Mouse (Mus musculus) heart, adult 2 months (tissue): ENCODE measurements around the gene Fibin. TPM values are rescaled to one million over a fixed set of nuclear protein-coding genes. Genes with fewer than 3 reads are reported as not detected.
A peak's percentile ranks its signal among the peaks of the same experiment; 100 is the strongest.

Experiments used
- DNase-seq, 2 experiments: peaks; one replicate each; pipeline ENCODE4 v3.0.0; 2021
- H3K27ac ChIP-seq: fragments of 200-600 bp; 2 replicates; pipeline ENCODE4 v1.8.1; 2022
- H3K27me3 ChIP-seq: fragments of 200-500 bp; 2 replicates; pipeline ENCODE4 v1.6.1; 2012; ENCODE audit warnings: mild to moderate bottlenecking, low read length, inconsistent platforms, mixed read lengths; ENCODE audit not compliant: control insufficient read depth, insufficient read depth
- H3K36me3 ChIP-seq: fragments of 200-500 bp; 2 replicates; pipeline ENCODE4 v1.6.1; 2012; ENCODE audit warnings: low read length, inconsistent platforms; ENCODE audit not compliant: control insufficient read depth, insufficient read depth
- H3K4me1 ChIP-seq: fragments of 200-500 bp; 2 replicates; pipeline ENCODE4 v1.6.1; 2011; ENCODE audit warnings: low read length; ENCODE audit not compliant: control insufficient read depth, insufficient read depth
- H3K4me3 ChIP-seq: fragments of 200-600 bp; 2 replicates; pipeline ENCODE4 v1.8.1; 2022
- H3K79me2 ChIP-seq: fragments of 200-500 bp; replicated peaks from 2 replicates; pipeline ENCODE4 v1.6.1; 2012; ENCODE audit warnings: mild to moderate bottlenecking, inconsistent platforms, low read length, moderate library complexity, mixed read lengths; ENCODE audit not compliant: control insufficient read depth, insufficient read depth
- H3K9ac ChIP-seq: fragments of 200-500 bp; 2 replicates; pipeline ENCODE4 v1.6.1; 2012; ENCODE audit warnings: low read depth, mild to moderate bottlenecking, control low read depth, inconsistent platforms, low read length, mixed read lengths
- CTCF ChIP-seq: fragments of 200-600 bp; IDR thresholded peaks from 2 replicates; pipeline ENCODE4 v1.8.1; 2022; ENCODE audit warnings: antibody characterized with exemption, mild to moderate bottlenecking, moderate library complexity
- EP300 ChIP-seq: fragments of 200-500 bp; IDR thresholded peaks from 2 replicates; pipeline ENCODE4 v1.6.1; 2011; ENCODE audit warnings: low read depth, low read length, control low read depth; ENCODE audit not compliant: insufficient read depth
- POLR2A ChIP-seq: fragments of 200-500 bp; IDR thresholded peaks from 2 replicates; pipeline ENCODE4 v1.6.1; 2011; ENCODE audit warnings: mild to moderate bottlenecking, low read depth, low read length, control low read depth; ENCODE audit not compliant: insufficient read depth
- WGBS: fragments of 180-500 bp; shearing (Covaris S2); methylation state at CpG from one replicate; pipeline ENCODE4 v1.1.7; 2018; 5-methylcytosine and 5-hydroxymethylcytosine counted together
- intact Hi-C: fragments of 180-260 bp; cut with DNase I; formaldehyde crosslinking; loops from one replicate; pipeline ENCODE4 v1.15.1; 2025
- long read RNA-seq: library from polyadenylated mRNA; stranded (forward); transcript quantifications from one replicate; pipeline ENCODE4 v2.0.0, GENCODE M21; 2021
- polyA plus RNA-seq: library from polyadenylated mRNA; depleted of rRNA; stranded (reverse); fragments of >200 nt; gene quantifications from 2 replicates; pipeline ENCODE4 v1.2.3, GENCODE M21; 2012; rRNA removed
- total RNA-seq, 2 experiments: library from RNA; stranded (reverse); gene quantifications; 2 replicates each; pipeline ENCODE4 v1.2.3; 2021

The Fibin gene
- total RNA-seq (1 to 10 TPM; 6.2 to 7.7 TPM), polyA plus RNA-seq (5.8 and 8.7 TPM in 2 replicates)
- long read RNA-seq, partial matches to known transcripts = 0 of 3 reads
- long read RNA-seq, other reads (novel, unspliced or antisense) = 0 of 3 reads

DNA sequence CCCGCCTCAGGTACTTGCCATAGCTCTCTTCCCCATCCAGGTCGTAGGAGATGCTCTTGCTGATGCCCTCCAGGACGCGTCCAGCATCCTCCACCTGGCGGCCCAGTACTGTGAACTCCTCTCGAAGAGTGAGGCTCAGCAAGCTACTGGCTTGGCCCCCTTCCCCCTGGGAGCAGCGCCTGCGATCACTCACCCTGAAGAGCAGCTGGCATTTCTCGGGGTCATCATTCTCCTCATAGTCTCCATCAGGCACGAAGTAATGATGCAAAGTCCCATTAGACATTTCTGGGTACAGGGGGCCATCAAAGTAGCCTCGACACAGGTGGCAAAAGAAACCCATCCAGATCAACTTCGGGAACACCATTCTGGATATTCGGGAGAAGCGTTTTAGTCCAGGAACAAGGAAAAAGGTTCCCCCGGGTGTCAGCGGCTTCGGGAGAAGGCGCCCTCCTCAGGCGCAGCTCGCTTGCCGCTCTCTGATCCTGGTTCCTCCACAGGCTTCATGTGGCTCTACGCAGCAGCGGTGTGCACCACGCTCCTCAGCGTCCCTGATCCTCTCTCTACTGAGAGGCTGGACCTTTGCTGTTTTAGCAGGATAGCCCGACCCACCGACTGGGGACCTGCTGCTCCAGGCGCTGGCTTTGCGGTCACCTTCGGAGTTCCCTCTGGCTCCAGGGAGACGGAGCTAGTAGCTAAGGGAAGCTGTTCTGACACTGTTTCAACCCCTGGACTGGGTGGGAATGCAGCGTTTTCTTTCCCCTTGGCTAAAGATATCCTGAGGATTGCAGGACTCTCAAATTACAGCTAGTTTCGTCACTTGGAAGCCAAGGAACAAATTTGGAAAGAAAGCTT is at the start of gene Fibin:
Fibin (minus strand) TSS at position 752 of the 852 bp plus-strand sequence.
- intact Hi-C loops = no loop called here
- no peaks in the 10 kb centered on the region for H3K27me3 ChIP-seq
- 4% methylated on average over 33 of the region's 33 CpGs for WGBS
- TF ChIP-seq EP300 (0 out of 2 replicates have a peak, but pooled peaks have one; percentile 39), POLR2A (peak; percentile 80), CTCF (peak; percentile 51)
- DNase-seq = peak; percentile 71 to 76
- H3K9ac ChIP-seq = peak within 1 kb of the TSS; percentile 47
- peak within 1 kb of the TSS; percentile 74 for H3K27ac ChIP-seq
- H3K36me3 ChIP-seq = no peaks in the 10 kb centered on the region
- no peaks in the 10 kb centered on the region for H3K79me2 ChIP-seq
- peak within 1 kb of the TSS; percentile 41 for H3K4me3 ChIP-seq
- no peaks in the 10 kb centered on the region for H3K4me1 ChIP-seq

GRCm38 (mm10) chr2:110411428-110411827 is 48.4 kb upstream of the Fibin start:
- Histone ChIP-seq H3K27me3 (no peaks in the 10 kb centered on the region), H3K4me1 (no peaks in the 10 kb centered on the region), H3K79me2 (no peaks in the 10 kb centered on the region), H3K27ac (no peak overlapping the region; the same call in 1 of the 2 replicates), H3K36me3 (no peaks in the 10 kb centered on the region), H3K9ac (no peak overlapping the region), H3K4me3 (no peak overlapping the region)
- intact Hi-C loops = no loop called here
- TF ChIP-seq CTCF (no peak), EP300 (peak; percentile 66; the same call in 1 of the 2 replicates)
- 60% methylated on average over 3 of the region's 3 CpGs for WGBS
- peak; percentile 56 to 63 for DNase-seq

GRCm38 (mm10) chr2:110408757-110409156 is 45.8 kb upstream of the Fibin start:
- no peak overlapping the region for H3K27ac ChIP-seq
- no peaks in the 10 kb centered on the region for H3K27me3 ChIP-seq
- no peaks in the 10 kb centered on the region for H3K4me1 ChIP-seq
- no peak overlapping the region for H3K4me3 ChIP-seq
- DNase-seq = no peak
- intact Hi-C loops = no loop called here
- no peak for TF ChIP-seq CTCF
- TF ChIP-seq POLR2A = no peak
- TF ChIP-seq EP300 = no peak
- H3K36me3 ChIP-seq = no peaks in the 10 kb centered on the region
- no peaks in the 10 kb centered on the region for H3K79me2 ChIP-seq
- no peak overlapping the region for H3K9ac ChIP-seq

DNA sequence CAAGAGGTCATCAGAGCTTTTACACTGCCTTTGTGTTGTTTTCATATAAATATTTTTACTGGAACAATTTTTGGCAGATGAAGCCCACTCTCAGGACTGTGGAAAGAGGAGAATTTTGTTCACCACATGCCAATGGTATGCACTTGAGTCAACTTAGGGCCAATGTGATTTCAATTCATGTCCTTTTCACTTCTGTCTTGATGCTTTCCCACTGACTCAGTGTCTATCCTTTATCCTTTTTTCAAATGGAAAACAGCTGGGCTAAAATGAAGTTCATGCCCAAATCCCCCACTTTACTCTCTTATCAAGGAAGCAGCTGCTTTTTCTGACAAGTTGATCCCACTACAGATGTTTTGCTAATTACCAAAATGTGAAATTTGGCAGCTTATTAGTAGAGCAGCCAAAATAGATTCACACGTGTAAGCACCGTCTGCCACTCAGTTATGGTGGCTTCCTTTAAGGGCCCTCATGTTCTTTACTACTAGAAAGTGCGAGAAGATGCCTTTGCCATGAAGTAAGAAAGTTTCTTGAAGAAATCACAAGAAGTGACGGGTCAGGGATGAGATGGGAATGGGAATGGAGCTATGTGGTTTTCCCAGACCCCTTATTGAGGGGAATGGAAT is 29.8 kb upstream of the Fibin start:
- no peaks in the 10 kb centered on the region for H3K79me2 ChIP-seq
- H3K9ac ChIP-seq = no peak overlapping the region
- no peak for TF ChIP-seq CTCF
- no peak for TF ChIP-seq POLR2A
- no peak for TF ChIP-seq EP300
- no peak overlapping the region for H3K4me3 ChIP-seq
- no peak overlapping the region for H3K27ac ChIP-seq
- no peak for DNase-seq
- 44% methylated on average over 4 of the region's 4 CpGs for WGBS
- intact Hi-C loops = no loop called here
- no peaks in the 10 kb centered on the region; the same call in 1 of the 2 replicates for H3K4me1 ChIP-seq
- H3K36me3 ChIP-seq = no peaks in the 10 kb centered on the region
- no peaks in the 10 kb centered on the region for H3K27me3 ChIP-seq

- no peak for DNase-seq
- intact Hi-C loops = no loop called here
- no peak overlapping the region for H3K27ac ChIP-seq
- no peak overlapping the region for H3K4me3 ChIP-seq
- TF ChIP-seq POLR2A (no peak), EP300 (no peak)
- no peaks in the 10 kb centered on the region for H3K79me2 ChIP-seq
- H3K9ac ChIP-seq = no peak overlapping the region
- WGBS = 50% methylated on average over 5 of the region's 5 CpGs
- no peaks in the 10 kb centered on the region for H3K27me3 ChIP-seq
- H3K36me3 ChIP-seq = no peaks in the 10 kb centered on the region
- no peaks in the 10 kb centered on the region; the same call in 1 of the 2 replicates for H3K4me1 ChIP-seq
Observed at GRCm38 (mm10) chr2:110390736-110391409, 27.9 kb upstream of the Fibin start.
